Mouse (Mus musculus) embryo, embryonic 10.5 days (tissue): ENCODE data around the gene Tcf12.

ENCODE experiments used
- DNase-seq: peaks from one replicate; pipeline ENCODE4 v3.0.0-alpha.2; 2015; ENCODE audit warnings: low spot score

The Tcf12 gene

GRCm38 (mm10) chr9:72111622-72112550 is at the start of gene Tcf12:
Tcf12 (minus strand) TSS chr9:72111871.
- peak; percentile 93 for DNase-seq

GRCm38 (mm10) chr9:72158392-72158791 is 46.7 kb upstream of the Tcf12 start:
- DNase-seq = no peak

- DNase-seq = no peak
These were observed 45.4 kb upstream of the Tcf12 start for GRCm38 (mm10) chr9:72157091-72157490.

GRCm38 (mm10) chr9:72155250-72156138 is 43.8 kb upstream of the Tcf12 start:
- DNase-seq = peak; percentile 54

- DNase-seq = no peak
These were observed 32.5 kb upstream of the Tcf12 start for GRCm38 (mm10) chr9:72144148-72144547.

- no peak for DNase-seq
These were observed 26.2 kb upstream of the Tcf12 start for GRCm38 (mm10) chr9:72137899-72138298.

- DNase-seq = no peak
These were observed 22.1 kb upstream of the Tcf12 start for GRCm38 (mm10) chr9:72133772-72134245.

- peak; percentile 88 for DNase-seq
These were observed 21.6 kb upstream of the Tcf12 start for GRCm38 (mm10) chr9:72133089-72133771.

- no peak for DNase-seq
These were observed 21.0 kb upstream of the Tcf12 start for GRCm38 (mm10) chr9:72132728-72133088.

- no peak for DNase-seq
These were observed 18.2 kb upstream of the Tcf12 start for GRCm38 (mm10) chr9:72129884-72130283.

- DNase-seq = no peak
These were observed 13.8 kb upstream of the Tcf12 start for GRCm38 (mm10) chr9:72125442-72125841.

- no peak for DNase-seq
These were observed 6.8 kb upstream of the Tcf12 start for GRCm38 (mm10) chr9:72118490-72118889.

GRCm38 (mm10) chr9:72111004-72111621 is 558 bp downstream of the Tcf12 start:
- peak; percentile 72 for DNase-seq

GRCm38 (mm10) chr9:72110627-72111003 is 1.1 kb downstream of the Tcf12 start:
- DNase-seq = peak; percentile 70

- DNase-seq = no peak
These were observed 8.2 kb downstream of the Tcf12 start for GRCm38 (mm10) chr9:72103471-72103870.

GRCm38 (mm10) chr9:72099945-72100685 is 11.6 kb downstream of the Tcf12 start:
- DNase-seq = no peak

- DNase-seq = no peak
These were observed 13.6 kb downstream of the Tcf12 start for GRCm38 (mm10) chr9:72098056-72098455.

- no peak for DNase-seq
These were observed 14.6 kb downstream of the Tcf12 start for GRCm38 (mm10) chr9:72097083-72097482.

- DNase-seq = peak; percentile 54
These were observed 17.0 kb downstream of the Tcf12 start for GRCm38 (mm10) chr9:72094675-72095074.

GRCm38 (mm10) chr9:72092191-72092590 is 19.5 kb downstream of the Tcf12 start:
- DNase-seq = no peak
